Mouse (Mus musculus): ENCODE results near the gene Mcrip2.

Gene Mcrip2

DNA sequence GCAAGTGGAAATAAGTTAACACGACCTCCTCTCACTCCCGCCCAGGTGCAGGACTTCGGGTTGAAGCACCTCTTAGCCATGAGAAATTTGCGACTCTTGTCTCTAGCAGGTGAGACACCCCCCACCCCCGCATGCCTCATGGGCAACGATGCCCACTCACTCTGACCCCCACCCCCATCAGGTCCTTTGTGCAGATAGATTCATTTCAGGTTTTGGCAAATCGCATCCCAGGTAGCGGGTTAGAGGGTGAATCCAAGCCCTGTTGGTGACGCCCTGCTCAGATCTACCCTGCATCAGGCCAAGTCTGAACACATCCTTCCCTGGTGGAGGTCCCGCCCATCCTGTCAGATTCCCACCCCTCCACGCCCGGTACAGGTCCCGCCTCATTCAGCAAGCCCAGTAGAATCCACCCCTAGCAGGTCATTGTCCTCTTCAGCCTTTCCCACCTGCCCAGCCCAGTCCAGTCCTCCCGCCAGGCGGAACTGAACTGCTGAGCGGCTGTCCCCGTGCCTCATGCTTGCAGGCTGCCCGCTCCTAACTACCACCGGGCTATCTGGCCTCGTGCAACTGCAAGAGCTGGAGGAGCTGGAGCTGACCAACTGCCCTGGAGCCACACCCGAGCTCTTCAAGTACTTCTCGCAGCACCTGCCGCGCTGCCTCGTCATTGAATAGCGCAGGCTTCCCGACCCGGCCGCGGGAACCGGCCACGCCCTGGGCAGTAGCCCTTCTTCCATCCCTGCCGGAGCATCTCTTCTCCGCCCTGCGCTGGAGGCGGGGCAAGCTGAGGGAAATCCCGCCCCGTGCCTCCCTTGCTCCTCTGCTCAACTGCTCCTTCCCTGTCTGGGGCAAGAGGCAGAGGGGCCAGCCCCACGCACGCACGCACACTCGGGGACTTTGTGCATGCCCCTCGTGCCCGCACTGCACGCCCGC, 49.4 kb downstream of the Mcrip2 start:
- no peak for DNase-seq (ENCODE audit: low spot score in 2 of 2)

DNA sequence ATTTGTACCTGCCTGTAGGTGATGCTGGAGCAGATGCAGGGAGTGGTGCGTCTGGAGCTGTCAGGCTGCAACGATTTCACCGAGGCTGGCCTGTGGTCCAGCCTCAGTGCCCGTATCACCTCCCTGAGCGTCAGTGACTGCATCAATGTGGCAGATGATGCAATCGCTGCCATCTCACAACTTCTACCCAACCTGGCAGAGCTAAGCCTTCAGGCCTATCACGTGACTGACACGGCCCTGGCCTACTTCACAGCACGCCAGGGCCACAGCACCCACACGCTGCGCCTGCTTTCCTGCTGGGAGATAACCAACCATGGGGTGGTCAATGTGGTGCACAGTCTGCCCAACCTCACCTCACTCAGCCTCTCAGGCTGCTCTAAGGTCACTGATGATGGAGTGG, 50.9 kb downstream of the Mcrip2 start:
- no peak for DNase-seq (ENCODE audit: low spot score in 2 of 2)

Measured in heart, adult 9 months (tissue).